Mouse (Mus musculus): Measurements from ENCODE around the gene Hnrnph1. TPM values are rescaled to one million over a fixed set of nuclear protein-coding genes. Genes with fewer than 3 reads are reported as not detected.

Gene Hnrnph1
- total RNA-seq, 2 experiments from 2014 or later: 97.0 to 99.6 TPM

DNA sequence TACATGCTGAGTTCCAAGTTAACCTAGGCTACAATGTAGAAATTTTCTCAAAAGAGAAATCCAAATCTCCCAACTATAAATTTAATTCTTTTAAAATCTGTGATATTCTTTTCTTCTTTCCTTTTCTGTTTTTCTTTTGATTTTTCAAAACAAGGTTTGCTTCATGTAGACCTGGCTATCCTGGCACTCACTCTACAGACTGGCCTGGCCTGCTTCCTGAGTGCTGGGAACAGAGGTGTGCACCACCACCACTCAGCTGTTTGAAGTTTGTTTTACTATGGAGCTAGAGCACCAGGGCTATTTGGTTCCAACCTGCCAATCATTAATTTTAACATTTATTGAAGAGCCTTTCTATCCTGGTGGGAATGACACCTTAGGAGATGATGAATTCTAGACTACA lies 3.7 kb upstream of the Hnrnph1 start:
- no peak for DNase-seq

DNA sequence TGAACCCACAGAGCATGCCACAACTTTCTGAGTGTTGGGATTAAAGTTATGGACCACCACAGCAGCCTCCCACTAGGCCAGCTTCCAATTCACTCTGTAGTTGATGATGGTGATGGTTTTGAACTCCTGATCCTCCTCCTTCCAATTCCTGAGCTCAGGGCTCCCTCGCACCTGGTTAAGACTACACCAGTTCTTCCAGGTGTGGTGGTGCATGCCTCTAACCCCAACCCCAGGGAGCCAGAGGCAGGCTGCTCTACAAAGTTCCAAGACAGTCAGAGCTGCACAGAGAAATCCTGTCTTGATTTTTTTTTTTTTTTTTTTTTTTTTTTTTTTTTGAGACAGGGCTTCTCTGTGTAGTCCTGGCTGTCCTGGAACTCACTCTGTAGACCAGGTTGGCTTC lies 3.2 kb upstream of the Hnrnph1 start:
- no peak for DNase-seq

DNA sequence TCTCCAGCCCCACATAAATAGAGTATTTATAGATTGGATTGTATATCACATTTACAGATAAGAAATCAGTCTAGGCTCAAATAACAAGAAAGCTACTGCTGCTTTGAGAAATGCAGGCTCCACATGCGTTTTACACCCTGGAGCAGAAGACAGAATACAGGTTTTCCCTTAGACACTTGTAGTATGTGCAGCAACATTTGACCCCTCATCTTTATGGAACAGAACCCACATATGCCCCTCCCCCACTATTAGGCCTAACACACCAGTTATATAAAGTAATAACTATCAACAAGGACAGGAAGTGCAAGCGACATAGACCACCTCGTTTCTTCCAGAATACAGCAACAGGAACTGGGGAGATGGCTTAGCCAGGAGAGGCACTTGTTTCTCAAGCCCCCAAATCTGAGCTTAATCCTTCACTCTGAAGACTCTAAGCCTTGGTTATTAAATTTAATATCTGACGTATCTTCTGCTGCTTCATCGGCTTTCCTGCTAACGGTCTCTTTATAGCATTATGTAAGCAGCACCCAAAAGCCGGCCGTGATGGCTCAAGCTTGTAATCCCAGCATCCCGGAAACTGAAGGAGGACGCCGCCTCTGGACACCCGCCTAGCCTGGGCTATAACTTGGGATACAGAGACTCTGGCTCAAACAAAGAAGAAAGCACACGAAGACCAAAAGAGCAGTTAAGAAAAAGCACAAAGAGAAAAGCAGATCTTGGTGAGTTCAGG lies 2.3 kb upstream of the Hnrnph1 start:
- DNase-seq: no peak

DNA sequence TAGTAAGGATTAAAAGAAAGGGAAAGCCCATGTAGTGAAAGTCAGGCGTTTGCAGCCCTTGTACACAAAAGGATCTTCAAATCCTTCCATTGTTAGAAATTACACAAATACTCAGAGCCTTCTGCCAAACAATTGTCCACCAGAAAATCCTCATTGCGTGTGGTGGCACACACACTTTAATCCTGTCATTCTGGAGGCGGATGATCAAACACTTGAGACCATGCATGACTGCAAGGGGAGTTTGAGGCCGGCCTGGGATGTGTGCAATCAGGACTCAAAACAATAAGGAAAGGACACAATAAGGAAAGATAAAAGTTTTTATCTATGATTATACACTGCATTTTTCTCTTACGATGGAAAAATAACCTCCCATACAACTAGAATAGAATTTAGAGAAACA lies 1.4 kb upstream of the Hnrnph1 start:
- DNase-seq: no peak

DNA sequence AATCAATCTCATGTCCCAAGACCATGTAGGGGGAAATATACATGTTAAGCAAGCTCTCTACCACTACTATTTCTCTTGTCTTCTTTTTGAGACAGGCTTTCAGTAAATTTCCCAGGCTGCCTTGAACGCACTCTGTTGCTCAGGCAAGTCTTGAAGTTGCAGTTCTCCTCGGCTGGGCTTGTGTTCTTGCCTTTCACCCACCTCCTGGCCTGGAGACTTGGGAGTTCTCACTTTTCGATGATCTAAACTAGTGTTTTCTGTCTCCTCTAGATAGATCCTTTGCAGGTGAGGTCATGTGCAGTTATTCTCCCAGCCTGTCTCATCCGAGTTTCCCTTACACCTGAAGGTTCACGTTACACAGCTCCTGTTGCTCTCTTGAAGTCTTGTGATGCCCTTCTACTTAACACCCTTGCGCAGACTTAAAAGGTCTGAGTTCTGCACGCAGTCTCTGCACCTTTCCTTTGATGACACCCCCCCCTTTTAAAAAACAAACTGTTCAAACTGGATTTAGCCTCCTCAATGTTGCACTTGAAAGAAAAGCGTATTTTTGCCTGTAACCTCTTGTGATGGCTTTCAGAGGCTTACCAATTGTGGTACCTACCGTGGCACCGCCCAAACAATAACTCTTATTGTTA lies 517 bp upstream of the Hnrnph1 start:
- no peak for DNase-seq

DNA sequence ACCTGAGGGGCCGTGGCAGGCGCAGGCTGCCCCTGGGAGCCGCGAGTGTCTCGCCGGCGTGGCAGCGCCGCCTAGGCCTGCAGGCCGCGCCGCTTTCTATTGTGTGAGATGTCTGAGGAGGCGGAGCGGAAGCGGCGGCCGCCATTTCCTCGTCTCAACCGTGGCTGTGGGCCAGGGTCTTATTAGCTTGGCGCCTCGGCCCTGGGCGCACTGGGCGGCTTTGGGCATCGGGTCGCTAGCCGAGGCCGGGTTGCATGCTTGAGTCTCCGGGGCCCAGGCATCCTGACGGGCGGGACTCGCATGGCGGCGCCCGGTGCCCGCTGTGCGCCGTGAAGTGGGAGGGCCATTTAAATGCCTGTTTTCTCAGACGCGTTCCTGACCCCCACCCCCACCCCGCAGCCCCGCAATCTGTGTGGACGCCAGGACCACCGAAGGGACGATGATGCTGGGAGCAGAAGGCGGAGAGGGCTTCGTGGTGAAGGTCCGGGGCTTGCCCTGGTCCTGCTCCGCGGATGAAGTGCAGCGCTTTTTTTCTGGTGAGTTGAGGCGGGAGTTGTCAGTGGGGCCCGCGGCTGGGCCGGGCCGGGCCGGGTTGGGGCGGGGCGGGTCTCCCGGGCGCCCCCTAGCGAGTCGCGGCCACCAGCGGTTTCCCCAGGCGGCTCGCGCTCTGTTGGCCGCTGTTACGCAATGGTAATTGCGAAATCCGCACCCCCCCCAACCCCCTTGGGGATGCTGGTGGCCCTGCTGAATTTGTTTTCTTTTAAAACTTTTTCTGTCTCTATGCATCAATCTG lies 1.3 kb downstream of the Hnrnph1 start:
- DNase-seq: peak; percentile 91 to 96

DNA sequence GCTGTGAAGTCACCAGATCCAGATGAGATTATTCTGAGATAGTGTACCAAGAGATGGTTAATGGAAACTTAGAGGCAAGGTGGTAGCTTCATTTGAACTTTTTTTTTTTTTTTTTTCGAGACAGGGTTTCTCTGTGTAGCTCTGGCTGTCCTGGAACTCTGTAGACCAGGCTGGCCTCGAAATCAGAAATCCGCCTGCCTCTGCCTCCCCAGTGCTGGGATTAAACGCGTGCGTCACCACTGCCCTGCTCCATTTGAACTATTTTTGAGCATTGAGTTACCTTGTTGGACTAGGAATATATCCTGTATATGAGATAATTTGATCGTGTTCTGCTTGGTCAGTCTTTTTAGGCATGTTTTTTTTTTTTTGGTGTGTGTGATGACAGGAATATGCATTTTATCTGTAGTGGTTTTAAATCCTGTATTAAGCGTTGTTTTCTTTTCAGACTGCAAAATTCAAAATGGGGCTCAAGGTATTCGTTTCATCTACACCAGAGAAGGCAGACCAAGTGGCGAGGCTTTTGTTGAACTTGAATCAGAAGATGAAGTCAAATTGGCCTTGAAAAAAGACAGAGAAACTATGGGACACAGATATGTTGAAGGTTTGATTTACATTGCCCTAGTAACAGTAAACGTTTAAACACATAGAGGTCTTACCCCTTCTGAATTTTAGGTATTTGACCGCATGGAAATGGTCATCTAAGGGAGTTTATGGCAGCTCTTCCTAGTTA lies 2.4 kb downstream of the Hnrnph1 start:
- no peak for DNase-seq

DNA sequence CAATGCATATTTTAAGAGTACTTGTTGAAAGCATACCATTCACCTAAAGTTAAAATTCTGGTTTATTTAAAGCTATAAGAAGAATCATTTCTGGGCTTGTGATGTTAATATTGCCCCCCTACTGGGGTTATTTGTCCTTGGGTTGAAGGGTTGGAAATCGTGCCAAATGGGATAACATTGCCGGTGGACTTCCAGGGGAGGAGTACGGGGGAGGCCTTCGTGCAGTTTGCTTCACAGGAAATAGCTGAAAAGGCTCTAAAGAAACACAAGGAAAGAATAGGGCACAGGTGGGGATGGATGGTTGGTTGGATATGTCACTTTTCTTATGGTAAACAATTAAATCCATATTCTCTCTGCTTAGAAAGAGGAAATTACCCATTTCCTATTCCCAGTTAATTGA lies 4.5 kb downstream of the Hnrnph1 start:
- no peak for DNase-seq

DNA sequence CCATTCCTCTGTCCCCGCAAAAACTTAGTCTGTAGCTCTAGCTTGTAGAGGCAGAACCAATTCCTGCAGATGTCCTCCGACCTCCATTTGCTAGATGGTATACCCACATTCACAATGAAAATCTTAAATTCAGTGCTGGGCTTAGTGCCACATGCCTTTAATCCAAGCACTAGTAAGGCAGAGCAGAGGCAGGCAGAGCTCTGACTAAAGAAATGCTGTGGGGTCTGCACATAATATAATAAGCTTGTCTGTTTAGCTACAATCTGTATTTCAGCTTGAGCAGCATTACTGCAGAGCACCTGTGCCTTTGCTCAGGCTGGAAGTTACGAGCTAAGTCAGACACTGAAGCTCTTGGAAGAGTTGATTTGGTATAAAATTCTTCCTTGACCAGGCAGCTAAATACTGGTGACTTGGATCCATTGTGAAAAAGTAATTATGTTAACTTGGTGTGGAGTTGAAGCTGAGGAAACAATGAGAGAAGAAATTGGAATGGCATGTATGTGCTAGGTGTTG lies 10.4 kb downstream of the Hnrnph1 start:
- DNase-seq: no peak

DNA sequence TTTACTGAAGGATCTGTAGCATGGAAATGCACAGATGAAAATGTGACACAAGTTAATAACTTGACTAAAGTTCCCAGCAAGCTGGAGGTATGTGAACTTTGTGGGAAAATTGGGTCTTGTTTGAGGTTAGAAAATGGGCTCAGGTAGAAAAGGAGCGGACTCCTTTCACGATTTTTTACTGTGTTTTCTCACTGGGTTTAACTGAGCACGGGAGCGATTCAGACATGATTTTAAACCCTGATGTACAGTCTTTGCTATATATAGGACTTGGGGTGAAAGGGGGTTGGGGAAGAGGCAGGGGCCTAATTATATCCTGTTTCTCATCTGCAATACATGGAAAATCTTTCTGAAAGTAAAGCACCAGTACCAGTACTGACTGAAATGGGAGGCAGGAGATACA lies 10.9 kb downstream of the Hnrnph1 start:
- DNase-seq: no peak

DNA sequence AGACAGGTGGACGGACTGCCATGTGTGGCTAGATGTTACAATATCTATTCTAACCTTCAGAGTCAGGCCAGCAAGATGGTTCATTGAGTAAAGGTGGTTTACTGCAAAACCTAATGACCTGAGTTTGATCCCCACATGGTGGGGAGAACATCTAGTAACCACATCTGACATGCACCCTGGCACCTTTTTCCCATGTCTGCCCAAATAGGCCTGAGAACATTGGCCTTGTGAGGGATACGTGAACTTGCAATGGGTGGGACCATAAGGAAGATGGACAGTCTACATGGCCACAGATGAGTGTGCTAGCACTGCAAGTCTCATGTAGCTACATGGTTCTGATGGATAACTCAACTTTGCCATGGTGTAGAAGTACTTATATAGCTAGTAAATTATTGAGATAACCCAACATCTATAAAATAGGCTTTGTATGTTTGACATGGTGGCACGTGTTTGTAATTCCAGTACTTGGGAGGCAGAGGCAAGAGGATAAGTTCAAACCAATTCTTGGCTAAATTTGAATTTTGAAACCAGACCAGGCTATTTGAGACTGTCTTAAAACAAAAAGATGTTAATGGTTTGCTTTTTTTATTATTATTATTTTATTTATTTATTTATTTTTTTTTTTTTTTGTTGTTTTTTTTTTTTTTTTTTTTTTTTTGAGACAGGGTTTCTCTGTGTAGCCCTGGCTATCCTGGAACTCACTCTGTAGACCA lies 11.6 kb downstream of the Hnrnph1 start:
- no peak for DNase-seq

DNA sequence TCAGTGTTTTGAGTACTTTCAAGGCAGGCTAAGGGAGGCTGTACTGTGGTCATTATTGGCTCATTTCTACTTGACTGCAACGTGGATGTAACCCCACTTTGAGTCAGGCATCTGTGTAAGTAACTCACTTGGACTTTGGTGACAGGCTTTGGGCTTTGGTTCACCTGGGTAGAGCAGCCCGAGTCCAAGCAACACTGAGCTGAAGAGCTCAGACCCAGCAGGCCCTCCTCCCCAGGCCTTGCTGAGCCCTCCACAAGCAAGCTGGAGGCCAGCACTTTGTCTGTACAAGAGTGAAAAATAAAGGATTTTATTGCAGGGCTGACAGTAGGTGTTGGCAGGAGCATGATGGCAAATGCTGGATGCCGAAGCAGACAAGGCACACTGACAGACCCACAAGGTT lies 12.2 kb downstream of the Hnrnph1 start:
- DNase-seq: no peak

DNA sequence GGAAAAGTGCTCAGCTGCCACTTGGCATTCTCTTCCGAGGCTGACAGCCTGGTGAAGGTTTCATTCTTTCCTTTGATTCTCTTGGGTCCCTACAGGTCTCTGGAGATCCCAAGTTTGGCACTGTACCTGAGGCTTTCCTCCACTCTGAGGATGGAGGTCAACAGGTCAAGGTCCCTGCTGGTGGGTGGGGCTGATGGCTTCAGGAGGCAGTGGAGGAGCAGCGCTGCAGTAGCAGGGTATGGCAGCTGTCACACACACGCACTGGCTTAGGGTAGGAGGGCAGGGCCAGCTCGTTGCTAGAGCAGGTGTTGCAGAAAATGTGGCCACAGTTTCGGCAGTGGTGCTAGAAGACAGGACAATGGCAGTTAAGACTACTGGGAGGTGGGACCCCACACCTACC lies 12.8 kb downstream of the Hnrnph1 start:
- no peak for DNase-seq

DNA sequence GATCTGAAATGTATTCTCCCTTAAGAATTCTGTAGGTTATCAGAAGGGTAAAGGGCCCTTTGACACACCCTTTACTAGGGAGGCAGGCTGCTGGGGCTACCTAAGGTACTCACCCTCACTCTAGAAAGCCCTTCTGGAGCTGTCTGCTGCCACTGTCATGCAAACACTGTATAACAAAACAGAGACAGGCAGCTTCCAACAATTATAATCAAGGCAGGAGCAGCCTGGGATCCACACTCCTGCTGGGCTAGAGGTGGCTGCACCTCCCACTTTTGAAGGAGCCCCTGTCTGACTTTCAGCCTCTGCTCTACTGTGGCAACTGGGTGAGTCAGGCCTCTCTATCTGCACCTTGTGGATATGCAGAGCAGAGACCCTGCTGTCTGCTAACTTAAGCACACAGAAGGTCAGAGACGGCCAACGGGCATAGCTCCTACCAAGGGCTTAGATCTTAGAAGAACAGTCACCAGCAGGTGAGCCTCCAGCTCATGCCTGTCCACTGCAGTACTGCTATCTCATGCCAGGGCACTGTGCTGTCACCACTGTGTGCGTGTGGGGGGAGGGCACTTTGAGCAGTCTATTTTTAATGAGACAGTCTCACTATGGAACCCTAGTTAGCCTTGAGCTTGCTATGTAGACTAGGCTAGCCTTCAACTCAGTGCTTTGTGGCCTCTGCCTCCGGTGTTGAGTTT lies 14.6 kb downstream of the Hnrnph1 start:
- no peak for DNase-seq

DNA sequence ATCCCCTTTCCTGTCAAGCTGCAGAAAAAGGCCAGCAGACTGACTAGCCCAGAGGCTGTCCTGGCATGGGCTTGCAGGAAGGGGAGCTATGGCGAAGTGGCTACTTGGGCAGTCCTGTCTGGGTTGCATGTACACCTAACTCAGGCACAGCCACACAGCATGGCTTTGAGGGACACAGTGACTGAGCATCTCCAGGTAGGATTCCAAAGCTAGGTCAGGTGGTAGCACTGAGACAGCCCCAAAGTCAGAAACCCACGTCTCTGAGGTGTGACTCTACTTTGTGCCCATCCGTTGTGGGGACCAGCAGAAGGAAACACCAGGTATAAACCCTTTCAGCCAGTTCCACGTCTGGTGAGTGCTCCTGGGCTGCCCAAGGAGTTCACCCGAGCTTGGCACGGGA lies 16.5 kb downstream of the Hnrnph1 start:
- no peak for DNase-seq

DNA sequence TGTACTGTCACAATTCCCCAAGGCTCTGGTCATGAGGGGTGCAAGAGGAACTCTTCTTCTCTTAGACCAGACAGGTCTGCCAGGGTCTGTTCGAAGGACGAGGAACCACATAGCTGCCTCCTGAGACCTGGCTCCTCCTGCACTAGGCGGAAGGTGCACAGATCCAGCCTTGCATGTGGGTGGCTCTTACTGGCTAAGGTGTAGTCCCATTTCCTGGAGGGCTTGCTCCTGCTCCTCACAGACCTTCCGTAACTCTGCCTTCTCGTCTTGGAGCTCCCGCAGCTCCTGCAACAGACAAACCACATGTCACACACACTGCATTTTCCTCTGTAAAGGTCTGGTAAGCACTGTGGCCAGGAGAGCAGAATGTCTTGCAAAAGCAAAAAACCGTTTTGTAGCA lies 17.9 kb downstream of the Hnrnph1 start:
- no peak for DNase-seq

DNA sequence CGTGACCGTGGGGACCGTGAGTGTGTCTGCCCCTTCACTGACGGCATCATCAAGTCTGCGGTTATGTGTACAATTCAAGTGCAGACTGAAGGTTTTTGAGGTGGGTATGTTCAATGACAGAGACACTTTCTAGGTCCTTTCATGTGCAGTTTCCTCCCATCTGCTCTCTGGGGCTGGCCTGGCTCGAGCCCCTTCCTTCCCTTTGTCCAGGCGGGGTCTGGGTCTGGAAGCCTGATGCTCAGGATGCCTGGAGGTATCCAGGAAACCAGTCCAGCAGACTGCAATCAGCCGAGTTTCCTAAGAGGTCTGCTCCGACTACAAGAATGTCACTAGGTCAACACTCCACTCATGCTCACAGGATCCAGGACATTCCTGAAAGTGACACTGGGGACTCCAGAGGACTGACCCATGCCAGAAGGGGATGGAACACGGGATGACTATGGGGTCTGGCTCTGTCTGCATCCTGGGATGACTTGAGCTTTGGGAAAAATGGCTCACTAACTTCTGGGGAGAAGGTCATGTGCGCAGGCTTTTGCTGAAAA lies 20.0 kb downstream of the Hnrnph1 start:
- no peak for DNase-seq

DNA sequence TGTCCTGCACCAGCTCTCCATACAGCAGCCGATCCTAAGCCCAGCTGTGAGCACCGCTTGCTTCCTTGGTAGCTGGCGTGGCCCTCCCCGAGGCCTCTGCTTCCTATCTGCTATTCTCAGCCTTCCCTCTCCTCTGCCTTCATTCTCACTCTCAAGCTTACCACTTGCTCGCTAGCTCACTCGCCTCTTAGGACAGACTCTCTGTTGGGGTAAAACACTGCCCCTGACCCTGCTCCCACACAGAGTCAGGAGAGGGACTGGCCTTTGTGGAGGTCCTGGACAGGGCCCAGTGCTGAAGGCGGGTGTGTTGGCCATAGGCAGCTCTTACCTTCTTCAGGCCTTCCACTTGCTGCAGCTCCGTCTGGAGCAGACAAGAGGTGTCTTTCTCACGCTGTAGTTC lies 20.5 kb downstream of the Hnrnph1 start:
- DNase-seq: no peak

DNA sequence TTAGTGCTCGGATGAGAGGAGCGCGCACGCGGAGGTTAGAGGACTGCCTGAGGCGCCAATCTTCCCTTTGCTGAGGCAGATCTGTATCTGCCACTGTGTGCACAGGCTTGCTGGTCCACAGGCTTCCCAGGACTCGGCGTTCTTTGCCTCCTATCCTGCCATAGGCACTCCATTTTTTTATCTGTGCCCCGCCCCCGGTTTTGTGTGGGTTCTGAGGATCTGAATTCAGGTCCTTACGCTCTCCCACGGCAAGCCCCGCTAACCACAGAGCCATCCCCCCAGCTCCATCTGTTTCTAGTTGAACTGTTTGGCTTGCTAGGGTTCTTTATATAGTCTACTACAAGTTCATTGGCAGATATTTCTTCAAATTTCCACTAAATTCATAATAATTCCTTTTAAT lies 22.0 kb downstream of the Hnrnph1 start:
- no peak for DNase-seq

DNA sequence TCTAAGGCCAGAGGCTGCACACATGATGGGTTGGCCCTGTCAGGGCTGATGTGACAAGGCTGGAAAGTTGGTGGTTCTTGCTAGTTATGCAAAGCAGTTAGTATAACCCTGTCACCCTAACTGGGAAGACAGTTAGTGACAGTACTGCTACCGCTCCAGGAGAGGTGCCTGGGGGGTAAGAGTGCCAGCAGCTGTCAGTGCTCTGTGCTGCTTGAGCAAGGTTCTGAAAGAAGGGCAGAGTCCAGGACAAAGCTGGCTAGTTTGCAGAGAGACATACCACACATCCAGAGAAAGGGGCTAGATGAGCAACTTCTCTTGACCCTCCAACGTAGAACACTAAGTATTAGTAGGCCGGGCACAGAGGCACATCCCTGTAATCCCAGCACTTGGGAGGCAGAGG lies 25.7 kb downstream of the Hnrnph1 start:
- no peak for DNase-seq

Data from heart, adult 18-20 months (tissue).